Comparison of ENCODE assay signal across 22 mouse cellular contexts in the genomic region with DNA sequence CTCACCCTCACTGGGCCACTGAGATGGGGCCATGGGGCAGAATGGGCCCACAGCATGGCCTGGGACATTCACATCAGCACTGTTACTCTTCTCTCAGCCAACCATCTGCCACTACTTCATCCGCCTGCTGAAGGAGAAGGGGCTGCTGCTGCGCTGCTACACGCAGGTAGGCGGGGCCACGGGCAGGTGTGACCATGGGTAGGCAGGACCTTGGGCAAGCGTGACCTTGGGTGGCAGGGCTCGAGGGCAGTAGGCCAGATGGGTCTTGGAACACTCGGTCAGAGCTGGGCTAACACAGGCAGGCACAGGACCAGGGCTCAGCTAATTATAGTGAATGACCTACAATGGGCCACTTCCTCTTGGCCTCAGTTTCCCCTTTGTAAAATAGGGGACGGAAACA. TPM values are rescaled to one million over a fixed set of nuclear protein-coding genes. Genes with fewer than 3 reads are reported as not detected.
"Had no signal": no experiment of that assay in that cellular context is flagged by ENCODE, and none has a peak within 500 bp of the region (broad histone marks: within the 10 kb centered on the region; RNA-seq: fewer than 3 reads in every experiment).

No protein-coding gene starts in this region.

- H3K9ac ChIP-seq: lung, embryonic 14.5 days; midbrain, embryonic 12.5 days; neural tube, embryonic 13.5 days; neural tube, embryonic 15.5 days; stomach, embryonic 15.5 days had no signal

- H3K4me3 ChIP-seq: midbrain, embryonic 10.5 days; midbrain, embryonic 12.5 days; myocyte; neural tube, embryonic 13.5 days; neural tube, embryonic 15.5 days; stomach, embryonic 15.5 days had no signal

- H3K4me2 ChIP-seq: lung, embryonic 14.5 days; midbrain, embryonic 12.5 days; neural tube, embryonic 13.5 days; neural tube, embryonic 15.5 days; stomach, embryonic 15.5 days had no signal

- DNase-seq: lung, adult 18-20 months; lung, embryonic 14.5 days; lung, postnatal 10 days; lung, postnatal 4 days; midbrain, embryonic 14.5 days; right cerebral cortex, postnatal 14 days; thymus, adult 2 months; thymus, postnatal 25 days; thymus, postnatal 4 days had no signal

- H3K9me3 ChIP-seq: midbrain, embryonic 10.5 days; midbrain, embryonic 12.5 days; neural tube, embryonic 13.5 days; neural tube, embryonic 15.5 days; stomach, embryonic 15.5 days had no signal

- H3K27ac ChIP-seq: midbrain, embryonic 10.5 days; midbrain, embryonic 12.5 days; neural tube, embryonic 13.5 days; neural tube, embryonic 15.5 days; stomach, embryonic 15.5 days; stomach, postnatal 0 days had no signal

- ATAC-seq: midbrain, embryonic 16.5 days had no signal

- H3K27me3 ChIP-seq: midbrain, embryonic 12.5 days; neural tube, embryonic 13.5 days; neural tube, embryonic 15.5 days; stomach, embryonic 15.5 days had no signal

RNA-seq across cellular contexts. Expression of a gene that starts 22.9 kb away (rescaled TPM):
- total RNA-seq: megakaryocyte-erythroid progenitor cell, adult 5-6 weeks had no signal
- polyA plus RNA-seq: lung, embryonic 14.5 days; lung, embryonic 16.5 days; midbrain, embryonic 10.5 days; midbrain, embryonic 12.5 days; myocyte; spleen, adult 2 months; stomach, embryonic 15.5 days; stomach, postnatal 0 days; testis, adult 2 months; urinary bladder, adult 2 months had no signal
